Mouse (Mus musculus) CD4-positive, CD25-positive, alpha-beta regulatory T cell, adult 9 weeks (primary cell): ENCODE measurements around the gene Srsf12. TPM values are rescaled to one million over a fixed set of nuclear protein-coding genes. Genes with fewer than 3 reads are reported as not detected.

Experiments used
- polyA plus RNA-seq: library from polyadenylated mRNA; unstranded; fragments of 100-300 nt; shearing (Covaris generic); gene quantifications from one replicate; pipeline ENCODE4 v1.2.1, GENCODE M21; 2017

Gene Srsf12
- polyA plus RNA-seq = 3.4 TPM

DNA sequence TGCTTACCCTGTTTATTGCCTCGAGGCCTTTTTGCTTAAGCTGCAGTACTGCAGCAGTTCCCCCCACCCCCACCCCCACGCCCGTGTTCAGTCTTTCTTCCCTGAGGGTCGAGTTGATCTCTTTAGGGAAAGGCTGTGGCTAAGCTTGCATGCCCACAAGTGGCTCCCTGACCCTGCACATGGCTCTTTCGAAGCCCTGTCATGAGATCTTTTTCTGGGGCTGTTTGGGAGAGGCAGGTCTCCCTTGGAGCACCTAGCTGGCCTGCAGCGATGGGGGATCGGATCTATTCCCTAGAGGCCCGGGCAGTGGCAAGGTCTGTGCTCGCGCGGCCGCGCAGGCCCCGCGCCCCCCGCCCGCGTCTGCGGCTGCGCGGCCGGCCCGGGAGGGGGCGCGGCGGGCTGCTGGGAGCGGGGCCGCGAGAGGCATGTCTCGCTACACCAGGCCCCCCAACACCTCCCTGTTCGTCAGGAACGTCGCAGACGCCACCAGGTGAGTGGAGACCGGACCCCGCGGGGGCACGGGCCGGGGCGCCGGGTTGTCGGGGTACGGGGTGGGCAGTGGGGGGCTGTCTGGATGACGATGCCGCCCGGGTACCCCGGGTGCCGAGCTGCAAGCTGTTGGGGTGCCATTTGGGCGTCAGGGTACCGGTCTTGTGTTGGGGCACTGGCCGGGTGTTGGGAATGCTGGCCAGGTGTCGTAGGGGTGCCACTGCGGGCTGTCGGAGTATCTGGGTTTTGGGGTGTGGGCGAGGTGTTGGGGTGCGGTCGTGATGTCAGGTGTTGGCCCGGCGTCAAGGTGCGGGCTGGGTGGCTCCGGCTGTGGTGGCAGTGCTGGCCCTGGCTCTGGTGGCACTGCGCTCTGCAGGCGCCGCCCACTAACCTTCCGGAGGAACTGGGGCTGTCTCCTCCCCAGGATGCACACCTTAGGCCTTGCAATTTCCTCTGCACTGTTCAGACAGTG is at the start of gene Srsf12:
Srsf12 (plus strand) TSS at position 111 of the 961 bp plus-strand sequence.

DNA sequence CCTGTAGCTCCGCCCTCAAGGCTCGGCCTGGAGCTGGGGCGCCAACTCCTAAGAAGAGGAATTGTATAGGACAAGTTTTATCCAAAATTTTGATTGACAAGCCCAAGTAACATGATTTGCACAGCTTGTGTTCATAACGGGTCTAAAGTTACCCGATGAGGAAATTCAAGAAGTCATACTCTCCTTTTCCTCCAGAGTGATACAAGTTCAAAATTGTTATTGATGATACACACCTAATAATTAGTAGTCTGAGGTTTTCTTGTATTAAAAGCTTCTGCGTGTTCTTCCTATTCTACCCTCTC is 19.1 kb upstream of the Srsf12 start, which contains the start of gene Pm20d2:
Pm20d2 (minus strand) TSS at position 3 of the 302 bp plus-strand sequence.

Other genes with a start within 250 kb of the Srsf12 start
- 10.2 TPM for gene Rragd, start 226.0 kb upstream of the Srsf12 start, polyA plus RNA-seq
- gene Ube2j1, start 177.6 kb upstream of the Srsf12 start, polyA plus RNA-seq = 39.6 TPM
- 35.5 TPM for gene Gabrr2, start 146.0 kb upstream of the Srsf12 start, polyA plus RNA-seq
- not detected for gene Gabrr1, start 76.5 kb upstream of the Srsf12 start, polyA plus RNA-seq
- gene Pm20d2, start 19.3 kb upstream of the Srsf12 start, polyA plus RNA-seq = not detected
- gene Pnrc1, start 81.2 kb downstream of the Srsf12 start, polyA plus RNA-seq = 58.0 TPM
- 68.1 TPM for gene Rngtt, start 101.3 kb downstream of the Srsf12 start, polyA plus RNA-seq